Mouse (Mus musculus): Measurements from ENCODE around the gene Bnc2.

DNA sequence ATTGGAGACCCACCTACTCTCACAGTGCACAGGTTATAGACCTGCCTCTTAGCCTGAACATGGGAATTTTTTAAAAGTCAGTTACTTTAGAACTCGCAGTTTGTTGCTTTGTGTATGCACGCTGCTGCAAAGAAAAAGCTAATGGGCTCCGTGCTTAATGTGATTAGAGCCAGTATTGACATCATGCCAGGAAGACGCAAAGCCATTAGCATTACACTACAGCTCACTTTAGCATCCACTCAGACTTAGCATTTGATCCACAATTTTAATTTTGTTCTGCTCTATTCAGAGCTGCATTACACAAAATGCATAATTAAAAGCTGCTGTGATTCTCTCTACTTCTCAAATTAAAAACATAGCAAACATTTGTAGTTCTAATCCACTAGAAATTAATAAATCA lies 350.7 kb downstream of the Bnc2 start:
- TF ChIP-seq CTCF (conservative IDR thresholded peaks at IDR 0.05; ENCODE audit: insufficient read depth, insufficient read length, low read depth, low read length) = no peak
- TF ChIP-seq POLR2A (IDR thresholded peaks at IDR 0.05; ENCODE audit: low read depth, low read length) = no peak
